Mouse (Mus musculus) megakaryocyte, embryonic 14.5 days (primary cell): ENCODE measurements around the gene Pirb. TPM values are rescaled to one million over a fixed set of nuclear protein-coding genes. Genes with fewer than 3 reads are reported as not detected.
A peak's percentile ranks its signal among the peaks of the same experiment; 100 is the strongest.
"Not testable (repeated sequence)": the region's sequence is repeated elsewhere in the genome, so short reads cannot be mapped to it uniquely, and the experiment has no call there.

Experiments used
- H3K27me3 ChIP-seq: replicated peaks from 2 replicates; pipeline ENCODE3; 2012; ENCODE audit warnings: inconsistent platforms
- H3K36me3 ChIP-seq: replicated peaks from 2 replicates; pipeline ENCODE3; 2012; ENCODE audit warnings: low read length, inconsistent platforms, mixed read lengths
- H3K4me1 ChIP-seq: 2 replicates; pipeline ENCODE4 v1.6.1; 2012; ENCODE audit warnings: inconsistent platforms
- H3K4me3 ChIP-seq: replicated peaks from 2 replicates; pipeline ENCODE3; 2012; ENCODE audit warnings: moderate library complexity, mild to moderate bottlenecking, inconsistent platforms
- H3K9me3 ChIP-seq: 2 replicates; pipeline ENCODE4 v1.6.1; 2012; ENCODE audit warnings: inconsistent platforms
- FLI1 ChIP-seq: IDR thresholded peaks from 2 replicates; pipeline ENCODE4 v1.6.1; 2012; ENCODE audit warnings: low read length, inconsistent platforms, mixed read lengths
- GATA1 ChIP-seq: IDR thresholded peaks from 3 replicates; pipeline ENCODE4 v1.6.1; 2012; ENCODE audit warnings: mixed read lengths, low read length, inconsistent platforms, borderline replicate concordance
- polyA plus RNA-seq: library from polyadenylated mRNA; stranded (reverse); fragments of >175 nt; gene quantifications from 2 replicates; pipeline ENCODE4 v1.2.3, GENCODE M21; 2012; ENCODE audit warnings: low replicate concordance; ENCODE audit not compliant: insufficient read depth

Gene Pirb
- polyA plus RNA-seq, 1 experiment = 14.2 TPM

- no peaks in the 10 kb centered on the region for H3K9me3 ChIP-seq
- H3K4me1 ChIP-seq = peaks cover 27% of the 10 kb centered on the region
- no peaks in the 10 kb centered on the region for H3K27me3 ChIP-seq
- H3K4me3 ChIP-seq = peak overlapping the region; percentile 85
- H3K36me3 ChIP-seq = peaks cover 33% of the 10 kb centered on the region
- TF ChIP-seq GATA1 = no peak
- no peak for TF ChIP-seq FLI1
These were observed 14.3 kb downstream of the Pirb start for GRCm38 (mm10) chr7:3705911-3706310.

- Histone ChIP-seq H3K4me1 (peaks cover 27% of the 10 kb centered on the region), H3K4me3 (peak overlapping the region; percentile 95), H3K36me3 (peaks cover 34% of the 10 kb centered on the region)
- H3K9me3 ChIP-seq, H3K27me3 ChIP-seq: not testable (repeated sequence)
These were observed 14.7 kb downstream of the Pirb start for GRCm38 (mm10) chr7:3705461-3705860.

GRCm38 (mm10) chr7:3704475-3704874 lies 15.7 kb downstream of the Pirb start:
- Histone ChIP-seq H3K36me3 (peaks cover 44% of the 10 kb centered on the region), H3K27me3 (no peaks in the 10 kb centered on the region), H3K4me3 (peak overlapping the region; percentile 95), H3K9me3 (no peaks in the 10 kb centered on the region), H3K4me1 (peaks cover 27% of the 10 kb centered on the region)
- no peak for TF ChIP-seq FLI1
- no peak for TF ChIP-seq GATA1

- no peaks in the 10 kb centered on the region for H3K27me3 ChIP-seq
- H3K9me3 ChIP-seq = no peaks in the 10 kb centered on the region
- peaks cover 49% of the 10 kb centered on the region for H3K36me3 ChIP-seq
- TF ChIP-seq GATA1 (no peak), FLI1 (no peak)
- peak within 1 kb of the TSS; percentile 95 for H3K4me3 ChIP-seq
- peaks cover 27% of the 10 kb centered on the region for H3K4me1 ChIP-seq
These were observed 16.2 kb downstream of the Pirb start, which contains the start of gene Rps9 for GRCm38 (mm10) chr7:3703879-3704441. Rps9 (plus strand) TSS chr7:3703993.

- H3K4me1 ChIP-seq = peaks cover 27% of the 10 kb centered on the region
- H3K4me3 ChIP-seq = peak overlapping the region; percentile 95
- TF ChIP-seq FLI1 = no peak
- TF ChIP-seq GATA1 = no peak
- peaks cover 55% of the 10 kb centered on the region for H3K36me3 ChIP-seq
- H3K9me3 ChIP-seq = no peaks in the 10 kb centered on the region
- H3K27me3 ChIP-seq = no peaks in the 10 kb centered on the region
These were observed 16.9 kb downstream of the Pirb start for GRCm38 (mm10) chr7:3703148-3703878.

- Histone ChIP-seq H3K4me3 (no peak overlapping the region), H3K4me1 (peaks cover 17% of the 10 kb centered on the region; the same call in 1 of the 2 replicates), H3K36me3 (peaks cover 57% of the 10 kb centered on the region), H3K9me3 (no peaks in the 10 kb centered on the region), H3K27me3 (no peaks in the 10 kb centered on the region)
- TF ChIP-seq GATA1 (no peak), FLI1 (no peak)
These were observed 21.7 kb downstream of the Pirb start for GRCm38 (mm10) chr7:3698471-3698870.

- H3K27me3 ChIP-seq, H3K9me3 ChIP-seq: not testable (repeated sequence)
- H3K4me3 ChIP-seq = peak overlapping the region; percentile 99
- peaks cover 59% of the 10 kb centered on the region for H3K36me3 ChIP-seq
- peaks cover 36% of the 10 kb centered on the region for H3K4me1 ChIP-seq
These were observed 25.3 kb downstream of the Pirb start for GRCm38 (mm10) chr7:3694949-3695305.

GRCm38 (mm10) chr7:3694076-3694948 lies 25.9 kb downstream of the Pirb start:
- no peaks in the 10 kb centered on the region for H3K9me3 ChIP-seq
- H3K36me3 ChIP-seq = peaks cover 59% of the 10 kb centered on the region
- H3K4me1 ChIP-seq = peaks cover 42% of the 10 kb centered on the region
- no peak for TF ChIP-seq GATA1
- TF ChIP-seq FLI1 = no peak
- no peaks in the 10 kb centered on the region for H3K27me3 ChIP-seq
- H3K4me3 ChIP-seq = peak overlapping the region; percentile 99

- H3K9me3 ChIP-seq = no peaks in the 10 kb centered on the region
- no peaks in the 10 kb centered on the region for H3K27me3 ChIP-seq
- peak overlapping the region; percentile 99 for H3K4me3 ChIP-seq
- H3K4me1 ChIP-seq = peaks cover 42% of the 10 kb centered on the region
- H3K36me3 ChIP-seq = peaks cover 60% of the 10 kb centered on the region
- TF ChIP-seq FLI1 (no peak), GATA1 (no peak)
These were observed 26.4 kb downstream of the Pirb start for GRCm38 (mm10) chr7:3693809-3694075.

- Histone ChIP-seq H3K27me3 (no peaks in the 10 kb centered on the region), H3K4me1 (peaks cover 46% of the 10 kb centered on the region), H3K4me3 (peak within 1 kb of the TSS; percentile 99), H3K36me3 (peaks cover 59% of the 10 kb centered on the region), H3K9me3 (no peaks in the 10 kb centered on the region)
- TF ChIP-seq GATA1 (no peak), FLI1 (0 out of 2 replicates have a peak, but pooled peaks have one; percentile 56)
These were observed 27.0 kb downstream of the Pirb start, which contains the start of gene Mboat7 for GRCm38 (mm10) chr7:3692987-3693808. Mboat7 (minus strand) TSS chr7:3693523.
